Mouse (Mus musculus) embryonic facial prominence, embryonic 15.5 days (tissue): Measurements from ENCODE around the gene Eid2. TPM values are rescaled to one million over a fixed set of nuclear protein-coding genes. Genes with fewer than 3 reads are reported as not detected.

Experiments
- ATAC-seq: fragments of 200-750 bp; cut with Nextera tagmentation; 2 replicates; pipeline ENCODE4 v1.8.0; 2017; ENCODE audit warnings: low read depth, moderate TSS enrichment; ENCODE audit not compliant: insufficient number of reproducible peaks, low FRiP score, low TSS enrichment
- H3K27ac ChIP-seq: fragments of 300-500 bp; sonication (generic); replicated peaks from 2 replicates; pipeline ENCODE4 v1.5.1; 2015; ENCODE audit warnings: mild to moderate bottlenecking, inconsistent platforms
- H3K27me3 ChIP-seq: fragments of 300-500 bp; sonication (generic); 2 replicates; pipeline ENCODE4 v1.6.1; 2015; ENCODE audit warnings: inconsistent platforms
- H3K36me3 ChIP-seq: fragments of 300-500 bp; sonication (generic); 2 replicates; pipeline ENCODE4 v1.6.1; 2015; ENCODE audit warnings: mild to moderate bottlenecking, inconsistent platforms
- H3K4me1 ChIP-seq: fragments of 300-500 bp; sonication (generic); 2 replicates; pipeline ENCODE4 v1.6.1; 2015; ENCODE audit warnings: inconsistent platforms
- H3K4me2 ChIP-seq: fragments of 300-500 bp; sonication (generic); replicated peaks from 2 replicates; pipeline ENCODE4 v1.6.1; 2015; ENCODE audit warnings: mild to moderate bottlenecking, inconsistent platforms
- H3K4me3 ChIP-seq: fragments of 300-500 bp; sonication (generic); replicated peaks from 2 replicates; pipeline ENCODE4 v1.5.1; 2015; ENCODE audit warnings: mild to moderate bottlenecking, inconsistent platforms
- H3K9ac ChIP-seq: fragments of 300-500 bp; sonication (generic); 2 replicates; pipeline ENCODE4 v1.6.1; 2015; ENCODE audit warnings: inconsistent platforms
- H3K9me3 ChIP-seq: fragments of 300-500 bp; sonication (generic); replicated peaks from 2 replicates; pipeline ENCODE4 v1.6.1; 2016; ENCODE audit warnings: inconsistent platforms
- WGBS: fragments of 180-500 bp; shearing (Covaris S2); methylation state at CpG from one replicate; pipeline ENCODE4 v1.1.7; 2015; 5-methylcytosine and 5-hydroxymethylcytosine counted together
- polyA plus RNA-seq: library from polyadenylated mRNA; unstranded; fragments of >200 nt; fragmentation: Nextera tagmentation; extraction: Ambion mirVana; gene quantifications from 2 replicates; pipeline ENCODE4 v1.2.1, GENCODE M21; 2015

Gene Eid2
- polyA plus RNA-seq, 1 experiment from 2014 or later, result 3.8 TPM

DNA sequence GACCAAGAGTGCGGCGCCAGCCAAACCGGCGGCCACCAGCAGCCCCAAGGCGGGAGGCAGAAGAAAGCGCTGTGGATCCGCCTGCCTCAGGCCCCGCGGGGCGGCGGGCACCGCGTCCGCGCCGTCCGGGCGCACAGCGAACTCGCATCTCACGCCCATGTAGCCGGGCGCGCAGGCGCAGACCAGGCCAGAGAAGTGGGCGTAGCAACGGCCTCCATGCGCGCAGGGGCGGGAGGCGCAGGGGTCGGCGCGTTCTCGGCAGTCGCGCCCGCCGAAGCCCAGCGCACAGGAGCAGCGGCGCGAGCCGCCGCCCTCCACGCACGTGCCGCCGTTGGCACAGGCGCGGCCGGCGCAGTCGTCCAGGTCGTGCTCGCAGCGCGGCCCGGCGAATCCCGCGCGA, 26.8 kb downstream of the Eid2 start:
- Histone ChIP-seq H3K4me3 (peak overlapping the region; percentile 50), H3K27ac (no peak overlapping the region), H3K4me1 (peaks cover 23% of the 10 kb centered on the region), H3K9ac (peak overlapping the region; percentile 10; the same call in 1 of the 2 replicates), H3K9me3 (no peaks in the 10 kb centered on the region), H3K27me3 (peaks cover 95% of the 10 kb centered on the region), H3K4me2 (peak overlapping the region; percentile 81), H3K36me3 (no peaks in the 10 kb centered on the region)
- peak; percentile 53; the same call in 1 of the 2 replicates for ATAC-seq
- 3% methylated on average over 63 of the region's 63 CpGs for WGBS

DNA sequence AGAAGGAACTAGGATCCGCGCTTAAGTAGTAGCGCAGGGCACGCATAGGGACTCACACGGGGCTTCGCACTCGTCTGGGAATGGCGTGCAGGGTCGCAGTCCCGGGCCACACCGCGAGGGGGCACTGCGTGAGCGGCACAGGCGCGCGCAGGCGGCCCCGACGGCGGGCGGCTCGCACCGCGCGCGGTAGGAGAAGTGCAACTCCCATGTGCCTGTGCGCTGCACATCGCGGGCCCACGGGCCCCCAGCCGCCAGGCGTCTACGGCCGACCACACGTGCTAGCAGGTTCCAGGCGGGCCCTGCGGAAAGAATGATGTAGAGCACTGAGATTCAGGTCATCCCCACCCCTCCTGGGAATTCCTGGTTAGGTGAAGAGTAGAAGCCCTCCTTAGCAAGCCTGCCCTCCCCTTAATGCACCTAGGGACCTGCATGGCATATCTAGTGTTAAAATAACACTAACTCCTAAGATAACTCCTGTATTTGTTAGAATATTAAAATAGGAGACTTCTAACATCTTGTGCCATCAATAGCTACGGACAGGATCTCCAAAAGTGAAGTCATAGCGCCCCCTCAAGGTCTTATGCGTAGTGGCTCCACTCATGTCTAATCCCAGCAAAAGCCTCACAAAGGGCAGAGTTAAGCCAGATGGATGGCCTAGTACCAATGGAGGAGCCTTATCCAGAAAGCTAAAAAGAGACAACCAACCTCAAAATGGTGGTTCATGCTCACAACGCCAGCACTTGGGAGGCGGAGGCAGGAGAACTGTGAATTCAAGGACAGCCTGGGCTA, 31.4 kb downstream of the Eid2 start:
- Histone ChIP-seq H3K4me2 (peak overlapping the region; percentile 34), H3K4me3 (peak overlapping the region; percentile 15; the same call in 1 of the 2 replicates)
- 7% methylated on average over 43 of the region's 43 CpGs for WGBS

DNA sequence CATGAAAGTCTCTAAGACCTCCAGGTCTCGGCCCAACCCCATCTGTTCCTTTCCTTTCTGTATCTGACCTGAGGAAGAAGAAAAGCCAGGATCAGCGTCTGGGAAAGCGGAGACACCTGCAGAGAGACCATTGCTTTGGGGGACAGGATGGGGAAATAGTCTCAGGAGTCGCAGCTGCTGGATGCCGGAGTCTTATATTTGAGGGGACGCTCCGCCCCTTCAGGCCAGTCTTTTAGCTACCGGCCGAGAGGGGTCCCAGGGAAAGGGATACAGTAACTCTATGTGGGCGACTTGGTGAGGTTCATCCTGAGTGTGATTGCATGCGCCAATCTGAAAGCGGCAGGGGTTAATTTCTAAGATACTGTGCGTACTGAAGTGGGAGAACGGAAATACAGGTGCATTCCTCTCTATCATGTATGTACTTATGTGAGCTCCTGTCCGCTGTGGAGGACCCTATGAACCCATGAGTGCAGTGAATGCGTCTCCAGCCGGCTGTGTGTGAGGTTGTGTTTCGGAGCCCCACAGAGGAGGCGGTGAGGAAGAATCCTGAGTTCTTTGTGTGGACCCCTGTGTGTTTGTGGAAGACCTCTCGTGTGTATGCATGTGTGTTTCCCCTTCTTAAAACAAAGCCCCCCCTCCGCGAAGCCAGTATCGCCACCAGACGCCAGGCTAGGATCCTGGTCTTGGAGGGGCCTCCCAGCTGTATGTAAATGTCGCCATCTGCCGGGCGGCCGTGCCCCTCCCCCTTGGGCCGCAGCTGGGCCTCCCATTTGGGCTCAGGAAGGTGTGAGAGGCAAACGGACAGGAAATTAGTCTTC, 34.1 kb downstream of the Eid2 start, which contains the start of gene Dll3:
Gene Dll3 (minus strand): TSS at position 623 of the 818 bp plus-strand sequence.
- Histone ChIP-seq H3K9me3 (no peaks in the 10 kb centered on the region), H3K27me3 (peaks cover 70% of the 10 kb centered on the region), H3K4me2 (peak within 1 kb of the TSS; percentile 44), H3K27ac (no peak within 1 kb of the TSS), H3K4me1 (peaks cover 20% of the 10 kb centered on the region), H3K36me3 (peaks cover 22% of the 10 kb centered on the region), H3K4me3 (peak within 1 kb of the TSS; percentile 27), H3K9ac (no peak within 1 kb of the TSS)
- ATAC-seq, result no peak
- WGBS, result 1% methylated on average over 30 of the region's 30 CpGs

More for the DNA sequence above, 31.4 kb downstream of the Eid2 start:
- Histone ChIP-seq H3K9ac (no peak overlapping the region), H3K27ac (no peak overlapping the region), H3K4me1 (peaks cover 25% of the 10 kb centered on the region), H3K9me3 (no peaks in the 10 kb centered on the region), H3K27me3 (peaks cover 93% of the 10 kb centered on the region), H3K36me3 (no peaks in the 10 kb centered on the region)
- 0 out of 2 replicates have a peak, but pooled peaks have one; percentile 25 for ATAC-seq

DNA sequence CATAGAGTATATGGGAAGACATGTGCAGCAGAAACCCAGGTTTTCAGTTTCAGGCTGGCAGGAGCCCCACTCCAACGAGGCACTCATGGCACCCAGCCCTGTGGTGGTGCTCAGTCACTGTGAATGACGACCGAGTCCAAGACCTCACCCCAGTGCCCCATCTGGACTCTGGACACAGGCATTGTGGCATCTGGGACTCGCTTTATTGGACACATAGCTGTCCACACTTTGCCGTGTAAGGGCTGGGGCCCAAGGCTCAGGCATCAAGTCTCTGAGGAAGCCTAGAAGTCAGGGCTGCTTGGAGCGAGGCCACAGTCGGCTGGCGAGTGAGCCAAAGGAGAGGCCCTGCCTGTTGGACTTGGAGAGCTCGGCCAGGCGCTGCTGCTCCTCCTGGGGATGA, 38.0 kb downstream of the Eid2 start:
- H3K27ac ChIP-seq, result no peak overlapping the region
- no peak overlapping the region for H3K9ac ChIP-seq
- H3K27me3 ChIP-seq, result peaks cover 31% of the 10 kb centered on the region
- H3K9me3 ChIP-seq, result no peaks in the 10 kb centered on the region
- no peak overlapping the region for H3K4me3 ChIP-seq
- H3K36me3 ChIP-seq, result peaks cover 58% of the 10 kb centered on the region
- H3K4me1 ChIP-seq, result peaks cover 20% of the 10 kb centered on the region
- no peak overlapping the region for H3K4me2 ChIP-seq
- 88% methylated on average over 10 of the region's 10 CpGs for WGBS
- ATAC-seq, result no peak

DNA sequence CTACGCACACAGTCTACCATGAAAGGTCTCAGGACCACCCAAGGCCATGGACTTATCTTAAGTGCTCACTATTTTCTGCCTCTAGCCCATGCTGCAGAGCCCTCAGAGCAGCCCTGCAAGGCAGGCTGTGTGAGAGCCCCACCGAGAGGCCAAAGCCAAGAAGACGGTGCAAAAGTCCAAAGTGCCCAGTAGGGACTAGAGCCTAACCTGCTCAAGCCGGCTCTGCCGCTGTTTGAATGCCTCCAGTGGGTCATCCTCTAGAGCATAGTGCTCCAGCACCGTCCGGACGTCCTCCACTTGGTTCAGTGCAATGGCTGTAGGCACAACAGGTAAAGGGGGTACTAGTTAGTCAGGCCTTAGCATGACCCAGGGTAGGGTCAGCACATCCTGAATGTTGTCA, 38.5 kb downstream of the Eid2 start:
- H3K9me3 ChIP-seq, result no peaks in the 10 kb centered on the region
- no peak overlapping the region for H3K9ac ChIP-seq
- H3K27ac ChIP-seq, result no peak overlapping the region
- WGBS, result 90% methylated on average over 8 of the region's 8 CpGs
- peaks cover 58% of the 10 kb centered on the region for H3K36me3 ChIP-seq
- no peak overlapping the region for H3K4me3 ChIP-seq
- H3K4me1 ChIP-seq, result peaks cover 24% of the 10 kb centered on the region
- no peak for ATAC-seq
- H3K4me2 ChIP-seq, result no peak overlapping the region
- peaks cover 27% of the 10 kb centered on the region for H3K27me3 ChIP-seq

DNA sequence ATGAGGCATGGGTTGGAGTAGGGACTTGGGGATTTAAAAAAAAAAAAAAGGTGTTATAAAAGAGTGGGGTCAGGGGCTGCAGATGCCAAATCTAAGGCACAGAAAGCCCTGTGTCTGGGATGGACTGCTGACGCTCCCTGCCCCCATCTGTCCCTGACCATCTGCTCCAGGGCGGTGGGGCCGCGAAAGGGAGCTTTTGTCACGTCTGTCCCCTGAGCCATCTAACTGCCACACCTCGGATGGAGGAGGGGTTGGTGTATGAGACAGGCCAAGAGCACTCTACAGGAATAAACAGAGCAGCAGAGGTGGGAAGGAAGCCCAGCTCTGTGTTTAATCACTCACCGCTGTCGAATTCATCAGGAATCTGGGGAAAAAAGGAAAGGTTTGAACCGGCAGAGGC, 42.1 kb downstream of the Eid2 start:
- no peaks in the 10 kb centered on the region for H3K9me3 ChIP-seq
- H3K4me2 ChIP-seq, result no peak overlapping the region
- H3K4me3 ChIP-seq, result no peak overlapping the region
- 60% methylated on average over 9 of the region's 9 CpGs for WGBS
- no peak for ATAC-seq
- no peak overlapping the region for H3K27ac ChIP-seq
- peaks cover 65% of the 10 kb centered on the region for H3K36me3 ChIP-seq
- H3K9ac ChIP-seq, result no peak overlapping the region
- H3K27me3 ChIP-seq, result no peaks in the 10 kb centered on the region
- peaks cover 19% of the 10 kb centered on the region for H3K4me1 ChIP-seq

DNA sequence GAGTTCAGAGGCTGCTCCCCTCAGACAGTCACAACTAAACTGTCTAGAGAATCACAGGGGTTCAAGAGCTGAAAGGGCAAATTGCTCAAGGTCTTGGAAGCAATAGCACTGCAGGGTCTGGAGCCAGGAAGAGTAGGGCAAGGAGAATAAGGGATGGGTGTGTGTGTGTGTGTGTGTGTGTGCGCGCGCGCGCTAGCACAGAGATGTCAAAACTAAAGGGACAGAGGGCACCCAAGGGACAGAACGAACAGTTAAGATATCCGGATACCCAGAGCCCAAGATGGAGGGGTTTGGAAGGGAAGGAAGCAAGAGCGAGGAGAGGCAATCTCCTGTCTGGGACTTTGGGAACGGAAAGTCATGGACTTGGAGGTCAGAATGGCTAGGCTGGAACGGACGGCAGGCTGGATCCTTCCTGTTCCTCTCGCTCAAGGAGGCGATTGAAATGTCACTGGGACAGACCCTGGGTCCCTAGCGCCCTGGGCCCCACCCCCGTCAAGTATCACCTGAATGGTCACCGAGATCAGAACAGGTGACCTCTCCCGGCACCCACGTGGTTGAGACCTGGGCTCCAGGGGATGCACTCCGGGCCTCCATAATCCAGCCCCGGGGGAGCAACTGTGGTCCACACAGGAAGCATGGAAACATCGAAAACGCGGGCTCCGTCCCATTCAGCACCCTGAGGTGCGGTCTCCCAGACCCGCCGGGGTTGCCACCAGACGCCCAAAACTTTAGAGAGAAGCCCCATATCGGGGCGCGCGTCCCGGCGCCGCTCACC, 43.7 kb downstream of the Eid2 start:
- peak; percentile 45 for ATAC-seq
- 4% methylated on average over 35 of the region's 35 CpGs for WGBS
- peaks cover 65% of the 10 kb centered on the region for H3K36me3 ChIP-seq

DNA sequence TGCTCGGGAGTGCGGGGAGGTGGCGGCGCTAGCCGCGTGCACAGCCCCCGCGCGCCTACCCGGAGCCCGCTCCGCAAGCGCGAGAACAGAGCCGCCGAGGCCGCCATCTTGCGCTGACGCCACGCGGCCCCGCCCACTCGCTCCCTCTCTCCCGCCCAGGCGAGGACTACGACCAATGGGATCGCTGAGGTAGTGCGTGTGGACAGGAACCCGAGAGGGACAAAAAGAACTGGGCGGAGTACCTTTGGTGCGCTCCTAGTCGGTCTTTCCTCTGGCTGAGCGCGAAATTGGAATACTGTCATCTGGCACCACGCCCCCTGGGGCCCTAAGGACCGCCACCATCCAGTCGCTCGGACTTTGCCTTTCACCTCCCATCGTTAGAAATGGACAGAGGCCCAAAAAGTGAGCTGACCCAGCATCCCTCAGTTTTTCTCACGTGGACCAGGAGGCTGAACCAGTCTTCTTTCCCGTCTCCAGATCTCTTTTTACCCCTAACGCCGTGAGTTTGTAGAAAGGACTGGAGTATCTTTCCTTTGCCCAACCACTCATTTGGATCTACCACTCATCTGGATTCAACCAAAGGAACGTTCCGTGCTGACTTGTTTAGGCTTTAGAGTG, 44.4 kb downstream of the Eid2 start, which contains the start of gene Timm50:
Gene Timm50 (minus strand): TSS at position 147 of the 618 bp plus-strand sequence.
- Histone ChIP-seq H3K9me3 (no peaks in the 10 kb centered on the region), H3K27me3 (no peaks in the 10 kb centered on the region), H3K9ac (peak within 1 kb of the TSS; percentile 90), H3K36me3 (peaks cover 65% of the 10 kb centered on the region), H3K27ac (peak within 1 kb of the TSS; percentile 70; the same call in 1 of the 2 replicates), H3K4me2 (peak within 1 kb of the TSS; percentile 74), H3K4me3 (peak within 1 kb of the TSS; percentile 99), H3K4me1 (peaks cover 19% of the 10 kb centered on the region)
- WGBS, result under 1% methylated on average over 45 of the region's 45 CpGs
- peak; percentile 94 for ATAC-seq

More for the DNA sequence above, 43.7 kb downstream of the Eid2 start:
- peak overlapping the region; percentile 74 for H3K4me2 ChIP-seq
- peak overlapping the region; percentile 99 for H3K4me3 ChIP-seq
- no peaks in the 10 kb centered on the region for H3K9me3 ChIP-seq
- H3K9ac ChIP-seq, result peak overlapping the region; percentile 90
- peak overlapping the region; percentile 70; the same call in 1 of the 2 replicates for H3K27ac ChIP-seq
- H3K27me3 ChIP-seq, result no peaks in the 10 kb centered on the region
- H3K4me1 ChIP-seq, result peaks cover 19% of the 10 kb centered on the region

DNA sequence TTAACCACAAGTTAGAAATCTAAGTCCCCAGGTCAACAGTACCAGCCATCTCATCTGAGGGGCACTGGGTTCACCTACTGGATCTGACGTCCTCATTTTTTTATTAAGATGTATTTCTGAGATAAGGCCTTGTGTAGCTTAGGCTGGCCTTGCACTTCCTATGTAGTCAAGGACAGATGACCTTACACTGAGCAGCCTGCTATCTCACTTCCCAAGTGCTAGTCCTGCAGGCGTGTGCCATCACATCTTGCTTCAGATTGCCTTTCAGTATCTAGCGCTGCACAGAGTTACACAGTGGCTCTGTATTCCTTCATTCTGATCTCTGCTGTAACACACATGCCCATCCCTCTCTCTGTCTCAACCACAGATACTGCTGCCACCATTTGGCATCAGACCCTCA, 50.4 kb downstream of the Eid2 start:
- Histone ChIP-seq H3K4me1 (no peaks in the 10 kb centered on the region), H3K36me3 (peaks cover 92% of the 10 kb centered on the region), H3K4me3 (no peak overlapping the region), H3K27ac (no peak overlapping the region), H3K4me2 (no peak overlapping the region), H3K9me3 (no peaks in the 10 kb centered on the region), H3K9ac (no peak overlapping the region), H3K27me3 (no peaks in the 10 kb centered on the region)
- WGBS, result 84% methylated on average over 3 of the region's 3 CpGs
- no peak for ATAC-seq

DNA sequence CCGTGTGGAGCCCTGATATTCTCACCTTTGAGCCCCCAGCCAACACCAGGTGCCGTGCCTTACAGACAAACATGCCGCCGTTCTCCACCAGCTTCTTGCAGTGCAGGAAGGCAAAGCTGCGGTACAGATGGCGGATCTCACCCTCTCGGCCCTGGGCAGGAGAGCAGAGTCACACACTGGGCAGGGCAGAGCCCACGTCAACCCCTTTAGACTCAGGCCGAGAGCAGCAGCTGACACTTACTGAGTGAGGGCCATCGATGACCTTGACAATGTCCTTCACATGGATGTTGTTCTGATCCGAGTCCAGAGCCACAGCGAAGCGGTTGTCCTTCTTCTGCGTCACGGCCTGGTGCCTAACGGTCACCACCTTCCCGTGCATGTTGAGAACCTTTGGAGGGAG, 51.0 kb downstream of the Eid2 start:
- no peak for ATAC-seq
- H3K4me2 ChIP-seq, result no peak overlapping the region
- H3K4me3 ChIP-seq, result no peak overlapping the region
- no peaks in the 10 kb centered on the region for H3K4me1 ChIP-seq
- no peak overlapping the region for H3K27ac ChIP-seq
- WGBS, result 91% methylated on average over 17 of the region's 17 CpGs
- H3K9ac ChIP-seq, result no peak overlapping the region
- peaks cover 98% of the 10 kb centered on the region for H3K36me3 ChIP-seq
- no peaks in the 10 kb centered on the region for H3K27me3 ChIP-seq
- no peaks in the 10 kb centered on the region for H3K9me3 ChIP-seq
